Mouse (Mus musculus) limb, embryonic 12.5 days (tissue): ENCODE data around the gene Psmd3. TPM values are rescaled to one million over a fixed set of nuclear protein-coding genes. Genes with fewer than 3 reads are reported as not detected.
"Not testable (repeated sequence)": the region's sequence is repeated elsewhere in the genome, so short reads cannot be mapped to it uniquely, and the experiment has no call there.

Experiments used
- ATAC-seq: fragments of 200-750 bp; cut with Nextera tagmentation; 2 replicates; pipeline ENCODE4 v1.8.0; 2017; ENCODE audit warnings: low read depth, moderate TSS enrichment; ENCODE audit not compliant: insufficient number of reproducible peaks, insufficient read depth, low FRiP score, low TSS enrichment
- H3K27ac ChIP-seq: fragments of 300-500 bp; sonication (generic); 2 replicates; pipeline ENCODE4 v1.5.1; 2016; ENCODE audit warnings: mild to moderate bottlenecking, moderate library complexity
- H3K27me3 ChIP-seq: fragments of 300-500 bp; sonication (generic); 2 replicates; pipeline ENCODE4 v1.6.1; 2016; ENCODE audit warnings: mild to moderate bottlenecking, moderate library complexity
- H3K36me3 ChIP-seq: fragments of 300-500 bp; sonication (generic); 2 replicates; pipeline ENCODE4 v1.6.1; 2016; ENCODE audit warnings: mild to moderate bottlenecking, moderate library complexity
- H3K4me1 ChIP-seq: fragments of 300-500 bp; sonication (generic); replicated peaks from 2 replicates; pipeline ENCODE4 v1.6.1; 2016
- H3K4me2 ChIP-seq: fragments of 300-500 bp; sonication (generic); 2 replicates; pipeline ENCODE4 v1.6.1; 2016; ENCODE audit warnings: mild to moderate bottlenecking, moderate library complexity
- H3K4me3 ChIP-seq: fragments of 300-500 bp; sonication (generic); replicated peaks from 2 replicates; pipeline ENCODE4 v1.5.1; 2016; ENCODE audit warnings: mild to moderate bottlenecking
- H3K9ac ChIP-seq: fragments of 300-500 bp; sonication (generic); replicated peaks from 2 replicates; pipeline ENCODE4 v1.6.1; 2016; ENCODE audit warnings: mild to moderate bottlenecking, moderate library complexity
- H3K9me3 ChIP-seq: fragments of 300-500 bp; sonication (generic); 2 replicates; pipeline ENCODE4 v1.6.1; 2016; ENCODE audit warnings: mild to moderate bottlenecking, moderate library complexity
- WGBS: fragments of 180-500 bp; shearing (Covaris S2); methylation state at CpG from one replicate; pipeline ENCODE4 v1.1.7; 2016; 5-methylcytosine and 5-hydroxymethylcytosine counted together
- polyA plus RNA-seq: library from polyadenylated mRNA; unstranded; fragments of >200 nt; fragmentation: Nextera tagmentation; extraction: Ambion mirVana; gene quantifications from 2 replicates; pipeline ENCODE4 v1.2.1, GENCODE M21; 2016

The Psmd3 gene
- polyA plus RNA-seq, 1 experiment from 2014 or later = 258 TPM

- Histone ChIP-seq H3K4me1 (peaks cover 2% of the 10 kb centered on the region; the same call in 1 of the 2 replicates), H3K4me2 (no peak overlapping the region), H3K36me3 (peaks cover 83% of the 10 kb centered on the region), H3K4me3 (no peak overlapping the region), H3K9ac (no peak overlapping the region), H3K27me3 (no peaks in the 10 kb centered on the region), H3K27ac (no peak overlapping the region), H3K9me3 (no peaks in the 10 kb centered on the region)
- no peak for ATAC-seq
- 89% methylated on average over 22 of the region's 22 CpGs for WGBS
Observed at GRCm38 (mm10) chr11:98707401-98708281, 25.3 kb downstream of the Psmd3 start.

- Histone ChIP-seq H3K9me3 (no peaks in the 10 kb centered on the region), H3K4me2 (no peak overlapping the region), H3K36me3 (peaks cover 91% of the 10 kb centered on the region), H3K9ac (no peak overlapping the region), H3K27ac (no peak overlapping the region), H3K4me3 (no peak overlapping the region), H3K4me1 (no peaks in the 10 kb centered on the region), H3K27me3 (no peaks in the 10 kb centered on the region)
- no peak for ATAC-seq
- WGBS = 90% methylated on average over 19 of the region's 19 CpGs
Observed at GRCm38 (mm10) chr11:98708282-98708956, 26.1 kb downstream of the Psmd3 start.

GRCm38 (mm10) chr11:98709001-98709741 is 26.8 kb downstream of the Psmd3 start:
- no peak overlapping the region for H3K4me3 ChIP-seq
- no peaks in the 10 kb centered on the region for H3K27me3 ChIP-seq
- no peaks in the 10 kb centered on the region for H3K4me1 ChIP-seq
- WGBS = 84% methylated on average over 26 of the region's 26 CpGs
- no peak overlapping the region for H3K4me2 ChIP-seq
- no peaks in the 10 kb centered on the region for H3K9me3 ChIP-seq
- no peak overlapping the region for H3K9ac ChIP-seq
- no peak overlapping the region for H3K27ac ChIP-seq
- H3K36me3 ChIP-seq = peaks cover 96% of the 10 kb centered on the region
- ATAC-seq = no peak

- H3K36me3 ChIP-seq = peaks cover 96% of the 10 kb centered on the region
Observed at GRCm38 (mm10) chr11:98710416-98711045, 28.2 kb downstream of the Psmd3 start.

GRCm38 (mm10) chr11:98711046-98711434 is 28.7 kb downstream of the Psmd3 start:
- Histone ChIP-seq H3K4me2 (no peak overlapping the region), H3K4me3 (no peak overlapping the region), H3K36me3 (peaks cover 96% of the 10 kb centered on the region), H3K27me3 (no peaks in the 10 kb centered on the region), H3K4me1 (no peaks in the 10 kb centered on the region), H3K27ac (no peak overlapping the region), H3K9me3 (no peaks in the 10 kb centered on the region), H3K9ac (no peak overlapping the region)
- no peak for ATAC-seq
- WGBS = 76% methylated on average over 4 of the region's 4 CpGs

More at GRCm38 (mm10) chr11:98710416-98711045, 28.2 kb downstream of the Psmd3 start:
- Histone ChIP-seq H3K9ac (no peak overlapping the region), H3K9me3 (no peaks in the 10 kb centered on the region), H3K4me2 (no peak overlapping the region), H3K27ac (peak overlapping the region; percentile 45; the same call in 1 of the 2 replicates), H3K27me3 (no peaks in the 10 kb centered on the region), H3K4me1 (no peaks in the 10 kb centered on the region), H3K4me3 (no peak overlapping the region)
- 59% methylated on average over 12 of the region's 12 CpGs for WGBS
- ATAC-seq = peak; percentile 49; the same call in 1 of the 2 replicates

- not testable (repeated sequence) for H3K4me3 ChIP-seq, ATAC-seq, H3K9me3 ChIP-seq, H3K27ac ChIP-seq, H3K4me2 ChIP-seq, H3K27me3 ChIP-seq, H3K4me1 ChIP-seq, H3K9ac ChIP-seq
- WGBS = 92% methylated on average over 6 of the region's 6 CpGs
- peaks cover 96% of the 10 kb centered on the region for H3K36me3 ChIP-seq
Observed at GRCm38 (mm10) chr11:98712009-98712408, 29.7 kb downstream of the Psmd3 start.

GRCm38 (mm10) chr11:98713703-98714102 is 31.3 kb downstream of the Psmd3 start:
- no peaks in the 10 kb centered on the region for H3K9me3 ChIP-seq
- no peak overlapping the region for H3K4me3 ChIP-seq
- H3K36me3 ChIP-seq = peaks cover 93% of the 10 kb centered on the region
- no peaks in the 10 kb centered on the region for H3K27me3 ChIP-seq
- no peak overlapping the region for H3K4me2 ChIP-seq
- no peak overlapping the region for H3K9ac ChIP-seq
- H3K4me1 ChIP-seq = peaks cover 5% of the 10 kb centered on the region; the same call in 1 of the 2 replicates
- WGBS = 84% methylated on average over 12 of the region's 12 CpGs
- no peak overlapping the region for H3K27ac ChIP-seq
- no peak for ATAC-seq

- Histone ChIP-seq H3K4me2 (no peak overlapping the region), H3K27me3 (no peaks in the 10 kb centered on the region), H3K4me3 (no peak overlapping the region), H3K4me1 (peaks cover 5% of the 10 kb centered on the region; the same call in 1 of the 2 replicates), H3K9me3 (no peaks in the 10 kb centered on the region), H3K36me3 (peaks cover 83% of the 10 kb centered on the region), H3K9ac (no peak overlapping the region), H3K27ac (no peak overlapping the region)
- ATAC-seq = no peak
- 95% methylated on average over 8 of the region's 9 CpGs for WGBS
Observed at GRCm38 (mm10) chr11:98715946-98716345, 33.6 kb downstream of the Psmd3 start.

GRCm38 (mm10) chr11:98717904-98718303 is 35.5 kb downstream of the Psmd3 start:
- 25% methylated on average over 13 of the region's 13 CpGs for WGBS
- Histone ChIP-seq H3K9ac (no peak overlapping the region), H3K27ac (no peak overlapping the region), H3K4me2 (no peak overlapping the region), H3K4me1 (peaks cover 16% of the 10 kb centered on the region), H3K9me3 (no peaks in the 10 kb centered on the region), H3K36me3 (peaks cover 67% of the 10 kb centered on the region), H3K27me3 (no peaks in the 10 kb centered on the region), H3K4me3 (no peak overlapping the region)
- no peak for ATAC-seq

GRCm38 (mm10) chr11:98720756-98721155 is 38.4 kb downstream of the Psmd3 start:
- no peaks in the 10 kb centered on the region for H3K27me3 ChIP-seq
- ATAC-seq = no peak
- 75% methylated on average over 2 of the region's 2 CpGs for WGBS
- no peak overlapping the region for H3K4me3 ChIP-seq
- H3K9me3 ChIP-seq = no peaks in the 10 kb centered on the region
- H3K27ac ChIP-seq = no peak overlapping the region
- H3K36me3 ChIP-seq = peaks cover 56% of the 10 kb centered on the region
- H3K4me2 ChIP-seq = no peak overlapping the region
- no peak overlapping the region for H3K9ac ChIP-seq
- H3K4me1 ChIP-seq = peaks cover 16% of the 10 kb centered on the region
